Mouse (Mus musculus): Measurements from ENCODE around the gene Eng. TPM values are rescaled to one million over a fixed set of nuclear protein-coding genes. Genes with fewer than 3 reads are reported as not detected.
A peak's percentile ranks its signal among the peaks of the same experiment; 100 is the strongest.

Gene Eng
- polyA plus RNA-seq, 1 experiment = 1.6 TPM

GRCm38 (mm10) chr2:32724832-32725790 is 78.7 kb downstream of the Eng start:
- Histone ChIP-seq H3K79me2 (ENCODE audit: control insufficient read depth, insufficient read depth) (no peaks in the 10 kb centered on the region), H3ac (ENCODE audit: control insufficient read depth, insufficient read length) (no peak overlapping the region), H3K4me2 (ENCODE audit: low read depth) (no peak overlapping the region), H3K36me3 (ENCODE audit: control insufficient read depth, insufficient read depth) (no peaks in the 10 kb centered on the region), H3K4me3 (no peak overlapping the region), H3K27me3 (ENCODE audit: control insufficient read depth, insufficient read depth, insufficient read length) (no peaks in the 10 kb centered on the region)
- TF ChIP-seq MYOG (IDR thresholded peaks at IDR 0.05; ENCODE audit: control insufficient read depth in 1 of 3, insufficient read depth in 1 of 3, insufficient read length in 2 of 3, low read depth in 2 of 3) (no peak), CEBPB (IDR thresholded peaks at IDR 0.05; ENCODE audit: insufficient read depth, poor library complexity, severe bottlenecking) (no peak), MYOD1 (IDR thresholded peaks at IDR 0.05; ENCODE audit: control insufficient read depth in 1 of 3, insufficient read length in 2 of 3, low read depth in 2 of 3) (no peak), REST (IDR thresholded peaks at IDR 0.05; ENCODE audit: insufficient read depth, insufficient read length) (no peak), USF1 (IDR thresholded peaks at IDR 0.05; ENCODE audit: low read depth) (no peak), E2F4 (IDR thresholded peaks at IDR 0.05; ENCODE audit: insufficient read depth) (no peak), POLR2A (IDR thresholded peaks at IDR 0.05; ENCODE audit: insufficient read length, low read depth) (no peak)

GRCm38 (mm10) chr2:32727435-32727834 is 81.0 kb downstream of the Eng start:
- no peak for TF ChIP-seq TCF3 (IDR thresholded peaks at IDR 0.05; ENCODE audit: insufficient read length, low read depth)
- no peak for TF ChIP-seq REST (IDR thresholded peaks at IDR 0.05; ENCODE audit: insufficient read depth, insufficient read length)
- TF ChIP-seq MYOG (IDR thresholded peaks at IDR 0.05; ENCODE audit: control insufficient read depth in 1 of 3, insufficient read depth in 1 of 3, insufficient read length in 2 of 3, low read depth in 2 of 3) = no peak
- no peak for TF ChIP-seq CEBPB (IDR thresholded peaks at IDR 0.05; ENCODE audit: insufficient read depth, poor library complexity, severe bottlenecking)
- no peak for TF ChIP-seq SRF (IDR thresholded peaks at IDR 0.05; ENCODE audit: control insufficient read depth, insufficient read length, low read depth)
- no peak for TF ChIP-seq USF1 (IDR thresholded peaks at IDR 0.05; ENCODE audit: low read depth)
- TF ChIP-seq POLR2A (IDR thresholded peaks at IDR 0.05; ENCODE audit: insufficient read length, low read depth) = no peak
- no peak for TF ChIP-seq TCF12 (IDR thresholded peaks at IDR 0.05; ENCODE audit: insufficient read depth, poor library complexity, severe bottlenecking)
- TF ChIP-seq POLR2AphosphoS2 (IDR thresholded peaks at IDR 0.05; ENCODE audit: insufficient read length, low read depth) = no peak
- no peak for TF ChIP-seq E2F4 (IDR thresholded peaks at IDR 0.05; ENCODE audit: insufficient read depth)
- TF ChIP-seq MYOD1 (IDR thresholded peaks at IDR 0.05; ENCODE audit: control insufficient read depth in 1 of 3, insufficient read length in 2 of 3, low read depth in 2 of 3) = no peak
- no peak for TF ChIP-seq MAX (IDR thresholded peaks at IDR 0.05; ENCODE audit: low read depth)
- Histone ChIP-seq H3K4me3 (no peak overlapping the region), H3K27me3 (ENCODE audit: control insufficient read depth, insufficient read depth, insufficient read length) (no peaks in the 10 kb centered on the region), H3K79me2 (ENCODE audit: control insufficient read depth, insufficient read depth) (no peaks in the 10 kb centered on the region), H3K36me3 (ENCODE audit: control insufficient read depth, insufficient read depth) (no peaks in the 10 kb centered on the region), H3K4me2 (ENCODE audit: low read depth) (peak overlapping the region; percentile 69), H3ac (ENCODE audit: control insufficient read depth, insufficient read length) (no peak overlapping the region)

GRCm38 (mm10) chr2:32728463-32728862 is 82.1 kb downstream of the Eng start:
- H3K36me3 ChIP-seq (ENCODE audit: control insufficient read depth, insufficient read depth) = no peaks in the 10 kb centered on the region
- H3K4me3 ChIP-seq = no peak overlapping the region
- TF ChIP-seq MYOD1 (IDR thresholded peaks at IDR 0.05; ENCODE audit: control insufficient read depth in 1 of 3, insufficient read length in 2 of 3, low read depth in 2 of 3) = no peak
- no peak for TF ChIP-seq SRF (IDR thresholded peaks at IDR 0.05; ENCODE audit: control insufficient read depth, insufficient read length, low read depth)
- no peak for TF ChIP-seq CEBPB (IDR thresholded peaks at IDR 0.05; ENCODE audit: insufficient read depth, poor library complexity, severe bottlenecking)
- TF ChIP-seq TCF3 (IDR thresholded peaks at IDR 0.05; ENCODE audit: insufficient read length, low read depth) = no peak
- no peak for TF ChIP-seq MAX (IDR thresholded peaks at IDR 0.05; ENCODE audit: low read depth)
- TF ChIP-seq REST (IDR thresholded peaks at IDR 0.05; ENCODE audit: insufficient read depth, insufficient read length) = no peak
- no peak for TF ChIP-seq USF1 (IDR thresholded peaks at IDR 0.05; ENCODE audit: low read depth)
- no peak for TF ChIP-seq E2F4 (IDR thresholded peaks at IDR 0.05; ENCODE audit: insufficient read depth)
- TF ChIP-seq POLR2AphosphoS2 (IDR thresholded peaks at IDR 0.05; ENCODE audit: insufficient read length, low read depth) = no peak
- no peak for TF ChIP-seq MYOG (IDR thresholded peaks at IDR 0.05; ENCODE audit: control insufficient read depth in 1 of 3, insufficient read depth in 1 of 3, insufficient read length in 2 of 3, low read depth in 2 of 3)
- no peak for TF ChIP-seq TCF12 (IDR thresholded peaks at IDR 0.05; ENCODE audit: insufficient read depth, poor library complexity, severe bottlenecking)
- TF ChIP-seq POLR2A (IDR thresholded peaks at IDR 0.05; ENCODE audit: insufficient read length, low read depth) = no peak
- no peak overlapping the region for H3K4me2 ChIP-seq (ENCODE audit: low read depth)
- no peaks in the 10 kb centered on the region for H3K27me3 ChIP-seq (ENCODE audit: control insufficient read depth, insufficient read depth, insufficient read length)
- no peak overlapping the region for H3ac ChIP-seq (ENCODE audit: control insufficient read depth, insufficient read length)
- H3K79me2 ChIP-seq (ENCODE audit: control insufficient read depth, insufficient read depth) = no peaks in the 10 kb centered on the region

- TF ChIP-seq USF1 (IDR thresholded peaks at IDR 0.05; ENCODE audit: low read depth) (no peak), SRF (IDR thresholded peaks at IDR 0.05; ENCODE audit: control insufficient read depth, insufficient read length, low read depth) (no peak), POLR2AphosphoS2 (IDR thresholded peaks at IDR 0.05; ENCODE audit: insufficient read length, low read depth) (no peak), TCF3 (IDR thresholded peaks at IDR 0.05; ENCODE audit: insufficient read length, low read depth) (no peak), MYOG (IDR thresholded peaks at IDR 0.05; ENCODE audit: control insufficient read depth in 1 of 3, insufficient read depth in 1 of 3, insufficient read length in 2 of 3, low read depth in 2 of 3) (no peak), MYOD1 (IDR thresholded peaks at IDR 0.05; ENCODE audit: control insufficient read depth in 1 of 3, insufficient read length in 2 of 3, low read depth in 2 of 3) (no peak)
- H3ac ChIP-seq (ENCODE audit: control insufficient read depth, insufficient read length) = no peak overlapping the region
- H3K4me2 ChIP-seq (ENCODE audit: low read depth) = no peak overlapping the region
- H3K4me3 ChIP-seq = no peak overlapping the region
- no peaks in the 10 kb centered on the region for H3K27me3 ChIP-seq (ENCODE audit: control insufficient read depth, insufficient read depth, insufficient read length)
- no peaks in the 10 kb centered on the region for H3K79me2 ChIP-seq (ENCODE audit: control insufficient read depth, insufficient read depth)
- H3K36me3 ChIP-seq (ENCODE audit: control insufficient read depth, insufficient read depth) = no peaks in the 10 kb centered on the region
These were observed 83.2 kb downstream of the Eng start for GRCm38 (mm10) chr2:32729547-32729946.
